Mouse (Mus musculus): ENCODE measurements around the gene Trip10. TPM values are rescaled to one million over a fixed set of nuclear protein-coding genes. Genes with fewer than 3 reads are reported as not detected.
"Not testable (repeated sequence)": the region's sequence is repeated elsewhere in the genome, so short reads cannot be mapped to it uniquely, and the experiment has no call there.

Gene Trip10
- total and polyA plus RNA-seq, 2 experiments from 2014 or later: 26.6 to 32.4 TPM

GRCm38 (mm10) chr17:57276634-57277121 is 27.4 kb downstream of the Trip10 start:
- Histone ChIP-seq H3K4me3 (ENCODE audit: low read depth, low read length) (peak overlapping the region; percentile 51), H3K4me1 (ENCODE audit: control insufficient read depth, insufficient read depth) (peaks cover 7% of the 10 kb centered on the region; the same call in 1 of the 2 replicates), H3K9me3 (replicated peaks; ENCODE audit: control insufficient read depth, low read length) (no peaks in the 10 kb centered on the region), H3K9ac (replicated peaks; ENCODE audit: low read depth, low read length) (peak overlapping the region; percentile 37; the same call in 1 of the 2 replicates), H3K27me3 (ENCODE audit: control insufficient read depth, insufficient read depth, low read length) (0 out of 2 replicates have a peak, but pooled peaks cover 7% of the 10 kb centered on the region), H3K4me2 (ENCODE audit: low read depth, low read length) (peak overlapping the region; percentile 79), H3K36me3 (replicated peaks; ENCODE audit: control insufficient read depth, insufficient read depth, low read length) (no peaks in the 10 kb centered on the region), H3K27ac (ENCODE audit: low read depth) (no peak overlapping the region)
- ATAC-seq (ENCODE audit: insufficient read depth, low read depth): peak; percentile 65; the same call in 1 of the 2 replicates
- TF ChIP-seq CTCF (IDR thresholded peaks at IDR 0.05; ENCODE audit: low read depth) (peak; percentile 90), EP300 (IDR thresholded peaks at IDR 0.05; ENCODE audit: low read depth) (no peak)
- peak; percentile 86 for DNase-seq (ENCODE audit: low spot score)
- WGBS: under 1% methylated on average over 20 of the region's 20 CpGs

- WGBS: 82% methylated on average over 4 of the region's 5 CpGs
- not testable (repeated sequence) for H3K4me3 ChIP-seq (ENCODE audit: low read depth, low read length); DNase-seq (ENCODE audit: low spot score); ATAC-seq (ENCODE audit: insufficient read depth, low read depth); H3K36me3 ChIP-seq (replicated peaks; ENCODE audit: control insufficient read depth, insufficient read depth, low read length); H3K4me1 ChIP-seq (ENCODE audit: control insufficient read depth, insufficient read depth); H3K9me3 ChIP-seq (replicated peaks; ENCODE audit: control insufficient read depth, low read length); H3K27ac ChIP-seq (ENCODE audit: low read depth); H3K4me2 ChIP-seq (ENCODE audit: low read depth, low read length); H3K27me3 ChIP-seq (ENCODE audit: control insufficient read depth, insufficient read depth, low read length); H3K9ac ChIP-seq (replicated peaks; ENCODE audit: low read depth, low read length)
These were observed 28.5 kb downstream of the Trip10 start for GRCm38 (mm10) chr17:57277598-57278261.

DNA sequence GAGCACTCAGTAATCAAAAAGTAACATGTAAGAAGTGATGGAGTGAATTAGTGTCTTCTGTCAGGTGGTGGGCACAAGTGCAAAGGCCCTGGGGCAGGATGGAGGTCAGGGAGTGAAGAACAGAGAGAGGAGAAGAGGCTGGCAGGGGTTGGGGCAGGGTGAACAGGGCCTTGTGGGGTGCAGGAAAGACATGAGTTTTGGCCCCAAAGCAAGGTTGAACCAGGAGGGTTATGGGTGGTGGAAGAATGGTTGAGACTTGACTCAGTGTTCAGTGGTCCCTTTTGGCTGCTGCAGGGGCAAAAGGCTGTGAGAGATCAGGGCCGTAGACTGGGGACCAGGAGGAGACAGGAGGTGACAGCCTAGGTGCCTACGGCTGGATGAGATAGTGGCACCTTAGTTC is 29.3 kb downstream of the Trip10 start:
- Histone ChIP-seq H3K4me3 (ENCODE audit: low read depth, low read length) (no peak overlapping the region), H3K4me2 (ENCODE audit: low read depth, low read length) (no peak overlapping the region), H3K36me3 (replicated peaks; ENCODE audit: control insufficient read depth, insufficient read depth, low read length) (no peaks in the 10 kb centered on the region), H3K27me3 (ENCODE audit: control insufficient read depth, insufficient read depth, low read length) (0 out of 2 replicates have a peak, but pooled peaks cover 7% of the 10 kb centered on the region), H3K27ac (ENCODE audit: low read depth) (no peak overlapping the region), H3K9ac (replicated peaks; ENCODE audit: low read depth, low read length) (no peak overlapping the region), H3K9me3 (replicated peaks; ENCODE audit: control insufficient read depth, low read length) (no peaks in the 10 kb centered on the region), H3K4me1 (ENCODE audit: control insufficient read depth, insufficient read depth) (peaks cover 7% of the 10 kb centered on the region; the same call in 1 of the 2 replicates)
- 73% methylated on average over 2 of the region's 2 CpGs for WGBS
- TF ChIP-seq CTCF (IDR thresholded peaks at IDR 0.05; ENCODE audit: low read depth) (no peak), EP300 (IDR thresholded peaks at IDR 0.05; ENCODE audit: low read depth) (no peak)
- DNase-seq (ENCODE audit: low spot score) (no peak), ATAC-seq (ENCODE audit: insufficient read depth, low read depth) (no peak)

DNA sequence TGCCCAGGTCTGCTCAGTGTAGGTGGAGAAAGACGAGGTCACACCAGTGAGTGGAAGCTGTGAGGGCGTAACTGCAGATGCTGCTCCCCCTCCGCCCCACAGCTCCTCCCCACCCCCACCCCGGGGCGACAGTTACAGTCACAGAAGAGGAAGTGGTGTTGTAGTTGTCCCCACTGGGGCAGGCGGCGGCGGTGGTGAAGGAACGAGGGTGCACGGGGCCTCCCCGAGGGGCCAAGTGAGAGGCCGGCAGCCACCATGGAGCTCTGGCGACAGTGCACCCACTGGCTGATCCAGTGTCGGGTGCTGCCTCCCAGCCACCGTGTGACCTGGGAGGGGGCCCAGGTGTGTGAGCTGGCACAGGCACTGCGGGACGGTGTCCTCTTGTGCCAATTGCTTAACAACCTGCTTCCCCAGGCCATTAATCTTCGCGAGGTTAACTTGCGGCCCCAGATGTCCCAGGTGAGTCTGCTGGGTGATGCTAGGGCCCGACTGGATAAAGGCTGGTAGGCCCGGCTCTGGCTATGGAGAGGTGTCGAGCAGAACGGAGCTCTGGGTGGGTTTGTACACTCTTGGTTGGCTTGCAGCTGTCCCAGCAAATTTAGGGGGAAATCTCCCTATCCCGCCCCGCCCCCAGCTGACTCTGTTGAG is 29.8 kb downstream of the Trip10 start, which contains the start of gene Vav1:
Gene Vav1 (plus strand): TSS at position 158 of the 648 bp plus-strand sequence.
- Histone ChIP-seq H3K27ac (ENCODE audit: low read depth) (peak within 1 kb of the TSS; percentile 18; the same call in 1 of the 2 replicates), H3K4me2 (ENCODE audit: low read depth, low read length) (peak within 1 kb of the TSS; percentile 23; the same call in 1 of the 2 replicates), H3K9me3 (replicated peaks; ENCODE audit: control insufficient read depth, low read length) (no peaks in the 10 kb centered on the region), H3K4me1 (ENCODE audit: control insufficient read depth, insufficient read depth) (peaks cover 7% of the 10 kb centered on the region; the same call in 1 of the 2 replicates), H3K9ac (replicated peaks; ENCODE audit: low read depth, low read length) (no peak within 1 kb of the TSS; the same call in 1 of the 2 replicates), H3K4me3 (ENCODE audit: low read depth, low read length) (peak within 1 kb of the TSS; percentile 24; the same call in 1 of the 2 replicates), H3K27me3 (ENCODE audit: control insufficient read depth, insufficient read depth, low read length) (0 out of 2 replicates have a peak, but pooled peaks cover 4% of the 10 kb centered on the region), H3K36me3 (replicated peaks; ENCODE audit: control insufficient read depth, insufficient read depth, low read length) (no peaks in the 10 kb centered on the region)
- DNase-seq (ENCODE audit: low spot score) (no peak), ATAC-seq (ENCODE audit: insufficient read depth, low read depth) (no peak)
- WGBS: 49% methylated on average over 26 of the region's 26 CpGs
- TF ChIP-seq EP300 (IDR thresholded peaks at IDR 0.05; ENCODE audit: low read depth): no peak
- no peak for TF ChIP-seq CTCF (IDR thresholded peaks at IDR 0.05; ENCODE audit: low read depth)

DNA sequence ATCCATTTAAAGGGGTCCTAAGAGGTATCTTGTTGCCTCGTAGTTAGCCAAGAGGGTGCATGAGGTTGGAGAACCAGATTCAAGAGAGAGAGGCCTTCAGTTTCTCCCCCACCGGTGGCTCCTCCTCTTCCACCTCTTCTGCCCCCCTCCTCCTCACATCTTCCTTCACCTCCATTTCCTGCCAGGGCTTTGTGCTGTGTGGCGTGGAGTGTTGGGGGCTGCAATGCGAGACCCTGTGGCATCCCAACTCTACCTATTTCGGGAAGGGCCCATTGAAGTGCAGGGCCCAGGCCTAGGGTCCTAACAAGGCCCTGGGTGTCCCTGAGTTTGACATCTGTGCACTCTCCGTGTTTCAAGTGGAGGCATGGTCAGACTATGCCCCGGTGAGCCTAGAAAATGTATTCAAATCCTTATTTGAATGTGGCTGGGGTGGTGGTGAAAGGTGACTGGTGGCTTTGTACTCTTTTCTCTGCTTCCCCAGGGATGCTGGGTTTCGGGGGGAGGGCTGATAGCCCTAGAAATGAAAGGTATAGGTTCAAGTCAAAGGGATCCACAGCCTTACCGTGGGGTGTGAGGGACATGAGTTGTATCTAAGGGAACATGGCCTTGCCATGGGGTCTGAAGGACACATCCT is 30.5 kb downstream of the Trip10 start:
- no peak for ATAC-seq (ENCODE audit: insufficient read depth, low read depth)
- Histone ChIP-seq H3K36me3 (replicated peaks; ENCODE audit: control insufficient read depth, insufficient read depth, low read length) (no peaks in the 10 kb centered on the region), H3K4me2 (ENCODE audit: low read depth, low read length) (peak overlapping the region; percentile 20; the same call in 1 of the 2 replicates), H3K9me3 (replicated peaks; ENCODE audit: control insufficient read depth, low read length) (no peaks in the 10 kb centered on the region), H3K4me3 (ENCODE audit: low read depth, low read length) (peak overlapping the region; percentile 24; the same call in 1 of the 2 replicates), H3K9ac (replicated peaks; ENCODE audit: low read depth, low read length) (no peak overlapping the region; the same call in 1 of the 2 replicates), H3K27me3 (ENCODE audit: control insufficient read depth, insufficient read depth, low read length) (0 out of 2 replicates have a peak, but pooled peaks cover 3% of the 10 kb centered on the region), H3K4me1 (ENCODE audit: control insufficient read depth, insufficient read depth) (peaks cover 7% of the 10 kb centered on the region; the same call in 1 of the 2 replicates), H3K27ac (ENCODE audit: low read depth) (no peak overlapping the region)
- no peak for TF ChIP-seq CTCF (IDR thresholded peaks at IDR 0.05; ENCODE audit: low read depth)
- DNase-seq (ENCODE audit: low spot score): no peak
- 48% methylated on average over 9 of the region's 9 CpGs for WGBS

All from heart, postnatal 0 days (tissue).